Mouse (Mus musculus) liver, embryonic 11.5 days (tissue): Measurements from ENCODE around the gene Polq. TPM values are rescaled to one million over a fixed set of nuclear protein-coding genes. Genes with fewer than 3 reads are reported as not detected.

Source experiments
- ATAC-seq: fragments of 200-750 bp; cut with Nextera tagmentation; replicated peaks from 2 replicates; pipeline ENCODE4 v1.8.0; 2017; ENCODE audit warnings: moderate number of reproducible peaks, mild to moderate bottlenecking, moderate TSS enrichment, moderate library complexity; ENCODE audit not compliant: low FRiP score
- DNase-seq: peaks from one replicate; pipeline ENCODE4 v3.0.0-alpha.2; 2017; ENCODE audit warnings: low spot score
- H3K27ac ChIP-seq: fragments of 300-500 bp; sonication (generic); 2 replicates; pipeline ENCODE4 v1.5.1; 2014; ENCODE audit warnings: mild to moderate bottlenecking, low read depth, low read length, control low read depth
- H3K27me3 ChIP-seq: fragments of 300-500 bp; sonication (generic); replicated peaks from 2 replicates; pipeline ENCODE4 v1.6.1; 2014; ENCODE audit warnings: low read length, mixed read lengths; ENCODE audit not compliant: control insufficient read depth, insufficient read depth
- H3K36me3 ChIP-seq: fragments of 300-500 bp; sonication (generic); 2 replicates; pipeline ENCODE4 v1.6.1; 2014; ENCODE audit warnings: mild to moderate bottlenecking, low read length, moderate library complexity, mixed read lengths; ENCODE audit not compliant: control insufficient read depth, insufficient read depth
- H3K4me1 ChIP-seq: fragments of 300-500 bp; sonication (generic); replicated peaks from 2 replicates; pipeline ENCODE4 v1.6.1; 2014; ENCODE audit warnings: low read length, mixed read lengths; ENCODE audit not compliant: control insufficient read depth, insufficient read depth
- H3K4me2 ChIP-seq: fragments of 300-500 bp; sonication (generic); 2 replicates; pipeline ENCODE4 v1.6.1; 2014; ENCODE audit warnings: mild to moderate bottlenecking, control low read depth, moderate library complexity
- H3K4me3 ChIP-seq: fragments of 300-500 bp; sonication (generic); 2 replicates; pipeline ENCODE4 v1.5.1; 2014; ENCODE audit warnings: low read depth, low read length, control low read depth
- H3K9ac ChIP-seq: fragments of 300-500 bp; sonication (generic); 2 replicates; pipeline ENCODE4 v1.6.1; 2014; ENCODE audit warnings: low read depth, low read length, control low read depth
- H3K9me3 ChIP-seq: fragments of 300-500 bp; sonication (generic); 2 replicates; pipeline ENCODE4 v1.6.1; 2016; ENCODE audit warnings: low read length, inconsistent platforms, mixed read lengths; ENCODE audit not compliant: control insufficient read depth
- WGBS: fragments of 180-500 bp; shearing (Covaris S2); extraction: QIAGEN DNeasy Blood & Tissue Kit; methylation state at CpG from one replicate; pipeline ENCODE4 v1.1.7; 2014; 5-methylcytosine and 5-hydroxymethylcytosine counted together
- polyA plus RNA-seq: library from polyadenylated mRNA; unstranded; fragments of >200 nt; fragmentation: Nextera tagmentation; extraction: Ambion mirVana; gene quantifications from 2 replicates; pipeline ENCODE4 v1.2.1, GENCODE M21; 2014

Gene Polq
- polyA plus RNA-seq: 18.9 and 21.6 TPM in 2 replicates

- Histone ChIP-seq H3K4me2 (peak within 1 kb of the TSS; percentile 82), H3K27ac (peak within 1 kb of the TSS; percentile 54), H3K4me3 (peak within 1 kb of the TSS; percentile 98)
These were observed at the start of gene Polq for GRCm38 (mm10) chr16:37011061-37011921. TSS of gene Polq (plus strand) at chr16:37011786.

GRCm38 (mm10) chr16:36963415-36963814 is 48.2 kb upstream of the Polq start:
- ATAC-seq: no peak
- Histone ChIP-seq H3K27me3 (no peaks in the 10 kb centered on the region), H3K36me3 (no peaks in the 10 kb centered on the region), H3K9ac (no peak overlapping the region), H3K27ac (no peak overlapping the region), H3K4me3 (no peak overlapping the region), H3K9me3 (no peaks in the 10 kb centered on the region), H3K4me2 (no peak overlapping the region), H3K4me1 (no peaks in the 10 kb centered on the region)
- DNase-seq: no peak
- 79% methylated on average over 4 of the region's 4 CpGs for WGBS

More at GRCm38 (mm10) chr16:37011061-37011921, at the start of gene Polq:
- Histone ChIP-seq H3K9ac (peak within 1 kb of the TSS; percentile 92), H3K36me3 (peaks cover 9% of the 10 kb centered on the region; the same call in 1 of the 2 replicates), H3K27me3 (no peaks in the 10 kb centered on the region), H3K4me1 (no peaks in the 10 kb centered on the region; the same call in none of the 2 replicates), H3K9me3 (no peaks in the 10 kb centered on the region)
- 6% methylated on average over 30 of the region's 30 CpGs for WGBS
- DNase-seq (peak; percentile 89), ATAC-seq (peak; percentile 96)

GRCm38 (mm10) chr16:36979127-36979526 is 32.5 kb upstream of the Polq start:
- ATAC-seq (no peak), DNase-seq (no peak)
- no peak overlapping the region for H3K4me2 ChIP-seq
- no peak overlapping the region for H3K27ac ChIP-seq
- no peaks in the 10 kb centered on the region for H3K4me1 ChIP-seq
- no peaks in the 10 kb centered on the region for H3K27me3 ChIP-seq
- WGBS: 87% methylated on average over 2 of the region's 2 CpGs
- no peaks in the 10 kb centered on the region for H3K36me3 ChIP-seq
- no peak overlapping the region for H3K9ac ChIP-seq
- H3K4me3 ChIP-seq: no peak overlapping the region
- no peaks in the 10 kb centered on the region for H3K9me3 ChIP-seq

GRCm38 (mm10) chr16:36983796-36984195 is 27.8 kb upstream of the Polq start:
- Histone ChIP-seq H3K9ac (no peak overlapping the region), H3K27ac (no peak overlapping the region), H3K9me3 (no peaks in the 10 kb centered on the region), H3K27me3 (no peaks in the 10 kb centered on the region), H3K4me1 (no peaks in the 10 kb centered on the region), H3K4me3 (no peak overlapping the region), H3K36me3 (no peaks in the 10 kb centered on the region), H3K4me2 (no peak overlapping the region)
- WGBS: 74% methylated on average over 1 of the region's 1 CpGs
- DNase-seq (no peak), ATAC-seq (no peak)

- DNase-seq: no peak
- Histone ChIP-seq H3K9me3 (no peaks in the 10 kb centered on the region), H3K27ac (no peak overlapping the region), H3K4me3 (0 out of 2 replicates have a peak overlapping the region, but pooled peaks have one; percentile 15), H3K4me2 (peak overlapping the region; percentile 45; the same call in 1 of the 2 replicates), H3K36me3 (no peaks in the 10 kb centered on the region), H3K4me1 (no peaks in the 10 kb centered on the region), H3K9ac (no peak overlapping the region), H3K27me3 (no peaks in the 10 kb centered on the region)
- 45% methylated on average over 5 of the region's 5 CpGs for WGBS
- peak; percentile 58; the same call in 1 of the 2 replicates for ATAC-seq
These were observed 25.9 kb upstream of the Polq start for GRCm38 (mm10) chr16:36985636-36986042.

GRCm38 (mm10) chr16:36987399-36987798 is 24.2 kb upstream of the Polq start:
- WGBS: 80% methylated on average over 2 of the region's 2 CpGs
- H3K4me3 ChIP-seq: no peak overlapping the region
- no peak for ATAC-seq
- no peaks in the 10 kb centered on the region for H3K4me1 ChIP-seq
- H3K27me3 ChIP-seq: no peaks in the 10 kb centered on the region
- no peak overlapping the region for H3K27ac ChIP-seq
- H3K9ac ChIP-seq: no peak overlapping the region
- H3K36me3 ChIP-seq: no peaks in the 10 kb centered on the region
- H3K9me3 ChIP-seq: no peaks in the 10 kb centered on the region
- no peak for DNase-seq
- H3K4me2 ChIP-seq: no peak overlapping the region

GRCm38 (mm10) chr16:36988066-36988465 is 23.5 kb upstream of the Polq start:
- Histone ChIP-seq H3K4me1 (no peaks in the 10 kb centered on the region), H3K4me3 (no peak overlapping the region), H3K4me2 (no peak overlapping the region), H3K27ac (no peak overlapping the region), H3K9ac (no peak overlapping the region), H3K9me3 (no peaks in the 10 kb centered on the region), H3K27me3 (no peaks in the 10 kb centered on the region), H3K36me3 (no peaks in the 10 kb centered on the region)
- ATAC-seq (no peak), DNase-seq (no peak)

- H3K4me3 ChIP-seq: no peak overlapping the region
- H3K27ac ChIP-seq: no peak overlapping the region
- H3K4me2 ChIP-seq: no peak overlapping the region
- H3K27me3 ChIP-seq: no peaks in the 10 kb centered on the region
- 69% methylated on average over 8 of the region's 8 CpGs for WGBS
- no peaks in the 10 kb centered on the region for H3K4me1 ChIP-seq
- ATAC-seq (no peak), DNase-seq (no peak)
- H3K9me3 ChIP-seq: no peaks in the 10 kb centered on the region
- H3K9ac ChIP-seq: no peak overlapping the region
- H3K36me3 ChIP-seq: no peaks in the 10 kb centered on the region
These were observed 22.1 kb upstream of the Polq start for GRCm38 (mm10) chr16:36989493-36989892.
